Comparison of ENCODE assay signal across 8 mouse cellular contexts in the genomic region with DNA sequence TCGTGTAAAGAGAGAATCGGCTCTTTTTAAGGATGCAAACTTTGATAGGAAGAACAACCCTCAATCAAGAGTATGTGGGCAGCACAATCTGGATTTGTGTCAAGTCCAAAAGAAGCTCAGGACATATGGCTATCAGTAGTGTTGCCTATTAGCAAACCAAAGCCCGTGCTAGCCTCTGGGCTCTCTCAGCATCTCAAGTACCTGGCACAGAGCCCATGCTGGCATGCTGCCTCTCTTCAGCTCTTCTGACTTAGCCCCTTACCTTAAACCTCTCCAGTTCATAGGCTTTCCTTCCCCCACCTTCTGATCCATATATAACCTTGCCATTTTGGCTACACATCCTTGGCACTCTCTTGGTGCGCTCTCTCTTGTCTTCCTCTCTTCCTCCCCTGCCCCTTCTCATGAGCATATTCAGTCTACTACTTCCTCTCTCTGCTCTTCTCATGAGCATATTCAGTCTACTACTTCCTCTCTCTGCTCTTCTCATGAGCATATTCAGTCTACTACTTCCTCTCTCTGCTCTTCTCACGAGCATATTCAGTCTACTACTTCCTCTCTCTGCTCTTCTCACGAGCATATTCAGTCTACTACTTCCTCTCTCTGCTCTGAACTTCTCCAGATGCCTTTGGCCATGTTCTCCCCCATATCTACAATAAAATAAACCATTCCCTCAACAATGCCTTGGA. TPM values are rescaled to one million over a fixed set of nuclear protein-coding genes. Genes with fewer than 3 reads are reported as not detected.
DNase-seq lines count a peak whose midpoint lies in the region; ATAC-seq and TF ChIP-seq lines count a peak whose summit lies in the region.
"Not testable (repeated sequence)": the region's sequence is repeated elsewhere in the genome, so short reads cannot be mapped to it uniquely, and the experiment has no call there.

No protein-coding gene starts in this region.

- not testable (repeated sequence) for H3K9ac ChIP-seq in hindbrain, embryonic 15.5 days; lung, embryonic 16.5 days (ENCODE audit: low read length)

- TF ChIP-seq POLR2A in small intestine, adult 2 months (IDR thresholded peaks at IDR 0.05; ENCODE audit: low read depth, low read length) = not testable (repeated sequence)

- H3K36me3 ChIP-seq in hindbrain, embryonic 15.5 days; lung, embryonic 16.5 days (ENCODE audit: control insufficient read depth, insufficient read depth, low read length); small intestine, adult 2 months (ENCODE audit: control insufficient read depth, insufficient read depth, low read length): not testable (repeated sequence)

- H3K9me3 ChIP-seq in hindbrain, embryonic 15.5 days; lung, embryonic 16.5 days (ENCODE audit: control insufficient read depth, low read length): not testable (repeated sequence)

- ATAC-seq in common myeloid progenitor, adult 5-6 weeks (replicated peaks; ENCODE audit: low read depth, poor library complexity, severe bottlenecking) = 0 out of 2 replicates have a peak, but pooled peaks have one; percentile 36
- 0 out of 2 replicates have a peak, but pooled peaks have one; percentile 38 for ATAC-seq in hindbrain, embryonic 15.5 days (ENCODE audit: low FRiP score, low read depth)
- ATAC-seq in lung, embryonic 16.5 days (ENCODE audit: low read depth) = 0 out of 2 replicates have a peak, but pooled peaks have one; percentile 43
- peak; percentile 82 for ATAC-seq in monocyte, adult 5-6 weeks (replicated peaks; ENCODE audit: insufficient number of reproducible peaks, low FRiP score, low TSS enrichment, poor library complexity, severe bottlenecking)

- not testable (repeated sequence) for H3K4me3 ChIP-seq in hindbrain, embryonic 15.5 days; lung, embryonic 16.5 days (ENCODE audit: low read length); small intestine, adult 2 months (ENCODE audit: low read depth, low read length)

- not testable (repeated sequence) for H3K4me1 ChIP-seq in hindbrain, embryonic 15.5 days (replicated peaks); lung, embryonic 16.5 days (replicated peaks; ENCODE audit: control insufficient read depth, insufficient read depth, low read length); small intestine, adult 2 months (ENCODE audit: control insufficient read depth, insufficient read depth, insufficient read length, low read length)

- H3K27ac ChIP-seq in hindbrain, embryonic 15.5 days (replicated peaks); lung, embryonic 16.5 days (ENCODE audit: low read length): not testable (repeated sequence)
- H3K27ac ChIP-seq in small intestine, adult 2 months (ENCODE audit: insufficient read depth, low read depth, low read length) = 0 out of 2 replicates have a peak overlapping the region, but pooled peaks have one; percentile 29

- TF ChIP-seq CTCF in small intestine, adult 2 months (IDR thresholded peaks at IDR 0.05; ENCODE audit: extremely low read depth, insufficient read length, insufficient replicate concordance, low read depth, low read length) = not testable (repeated sequence)

- DNase-seq in brain, adult 2 months (ENCODE audit: low read depth, low spot score) = peak; percentile 69
- peak; percentile 77 for DNase-seq in cerebellum, adult 9-10 months
- peak; percentile 43 to 62 for DNase-seq in layer of hippocampus, postnatal 10 days (ENCODE audit: low spot score in 2 of 2)

- 79% methylated on average over 6 of the region's 6 CpGs for WGBS in hindbrain, embryonic 15.5 days
- 64% methylated on average over 6 of the region's 6 CpGs for WGBS in lung, embryonic 16.5 days
- WGBS in small intestine, adult 2 months = 70% methylated on average over 6 of the region's 6 CpGs

- H3K4me2 ChIP-seq in hindbrain, embryonic 15.5 days; lung, embryonic 16.5 days (ENCODE audit: low read depth, low read length): not testable (repeated sequence)

- not testable (repeated sequence) for H3K27me3 ChIP-seq in hindbrain, embryonic 15.5 days; lung, embryonic 16.5 days (ENCODE audit: control insufficient read depth, insufficient read depth, low read depth, low read length); small intestine, adult 2 months (ENCODE audit: control insufficient read depth, insufficient read depth, low read length)

RNA-seq across cellular contexts. Expression of a gene that starts 51.5 kb away (rescaled TPM):
- total RNA-seq in common myeloid progenitor, adult 5-6 weeks (2017) = 28.5 and 33.4 TPM in 2 replicates
- polyA plus RNA-seq in hindbrain, embryonic 15.5 days (2015; fragmentation: Nextera tagmentation; extraction: Ambion mirVana) = 15.2 and 18.5 TPM in 2 replicates
- 100 to 1,000 TPM; 126 to 137 TPM for total RNA-seq in layer of hippocampus, postnatal 10 days (2021)
- 4.3 and 4.7 TPM in 2 replicates for polyA plus RNA-seq in lung, embryonic 16.5 days (2015; fragmentation: Nextera tagmentation; extraction: Ambion mirVana)
- total RNA-seq in monocyte, adult 5-6 weeks (2017) = 56.9 to 77.2 TPM (median 63.5 TPM) in 3 replicates
- 6.9 and 10.0 TPM in 2 replicates for polyA plus RNA-seq in small intestine, adult 2 months (2012; rRNA removed)
